Mouse (Mus musculus) intestine, embryonic 15.5 days (tissue): ENCODE data around the gene Dop1b. TPM values are rescaled to one million over a fixed set of nuclear protein-coding genes. Genes with fewer than 3 reads are reported as not detected.

ENCODE experiments used
- ATAC-seq: fragments of 200-750 bp; cut with Nextera tagmentation; 2 replicates; pipeline ENCODE4 v1.8.0; 2017; ENCODE audit warnings: moderate TSS enrichment, moderate library complexity
- H3K27ac ChIP-seq: fragments of 300-500 bp; sonication (generic); 2 replicates; pipeline ENCODE4 v1.5.1; 2015; ENCODE audit warnings: mild to moderate bottlenecking, inconsistent platforms
- H3K27me3 ChIP-seq: fragments of 300-500 bp; sonication (generic); replicated peaks from 2 replicates; pipeline ENCODE4 v1.6.1; 2015; ENCODE audit warnings: inconsistent platforms
- H3K36me3 ChIP-seq: fragments of 300-500 bp; sonication (generic); 2 replicates; pipeline ENCODE4 v1.6.1; 2015; ENCODE audit warnings: inconsistent platforms
- H3K4me1 ChIP-seq: fragments of 300-500 bp; sonication (generic); replicated peaks from 2 replicates; pipeline ENCODE4 v1.6.1; 2015; ENCODE audit warnings: inconsistent platforms
- H3K4me2 ChIP-seq: fragments of 300-500 bp; sonication (generic); replicated peaks from 2 replicates; pipeline ENCODE4 v1.6.1; 2015; ENCODE audit warnings: mild to moderate bottlenecking, inconsistent platforms
- H3K4me3 ChIP-seq: fragments of 300-500 bp; sonication (generic); replicated peaks from 2 replicates; pipeline ENCODE4 v1.5.1; 2015; ENCODE audit warnings: inconsistent platforms
- H3K9ac ChIP-seq: fragments of 300-500 bp; sonication (generic); 2 replicates; pipeline ENCODE4 v1.6.1; 2015; ENCODE audit warnings: inconsistent platforms
- H3K9me3 ChIP-seq: fragments of 300-500 bp; sonication (generic); 2 replicates; pipeline ENCODE4 v1.6.1; 2016; ENCODE audit warnings: inconsistent platforms
- WGBS: fragments of 180-500 bp; shearing (Covaris S2); methylation state at CpG from one replicate; pipeline ENCODE4 v1.1.7; 2015; 5-methylcytosine and 5-hydroxymethylcytosine counted together
- polyA plus RNA-seq: library from polyadenylated mRNA; unstranded; fragments of >200 nt; fragmentation: Nextera tagmentation; extraction: Ambion mirVana; gene quantifications from 2 replicates; pipeline ENCODE4 v1.2.1, GENCODE M21; 2015

Dop1b gene
- polyA plus RNA-seq, 1 experiment from 2014 or later: 14.4 TPM

- Histone ChIP-seq H3K4me2 (no peak overlapping the region), H3K4me1 (peaks cover 8% of the 10 kb centered on the region; the same call in 1 of the 2 replicates), H3K4me3 (no peak overlapping the region), H3K27ac (no peak overlapping the region), H3K36me3 (no peaks in the 10 kb centered on the region), H3K27me3 (no peaks in the 10 kb centered on the region), H3K9me3 (no peaks in the 10 kb centered on the region), H3K9ac (no peak overlapping the region)
- ATAC-seq: no peak
- WGBS: 75% methylated on average over 5 of the region's 5 CpGs
Measured at GRCm38 (mm10) chr16:93721771-93722170, 10.1 kb downstream of the Dop1b start.

- no peaks in the 10 kb centered on the region for H3K36me3 ChIP-seq
- no peak overlapping the region for H3K27ac ChIP-seq
- H3K9ac ChIP-seq: no peak overlapping the region
- H3K9me3 ChIP-seq: no peaks in the 10 kb centered on the region
- peaks cover 4% of the 10 kb centered on the region; the same call in 1 of the 2 replicates for H3K4me1 ChIP-seq
- no peaks in the 10 kb centered on the region for H3K27me3 ChIP-seq
- no peak overlapping the region for H3K4me3 ChIP-seq
- WGBS: 57% methylated on average over 2 of the region's 2 CpGs
- no peak overlapping the region for H3K4me2 ChIP-seq
- ATAC-seq: no peak
Measured at GRCm38 (mm10) chr16:93722476-93722875, 10.8 kb downstream of the Dop1b start.

GRCm38 (mm10) chr16:93725417-93726144, 13.9 kb downstream of the Dop1b start:
- H3K27ac ChIP-seq: peak overlapping the region; percentile 27
- H3K9ac ChIP-seq: no peak overlapping the region
- H3K4me1 ChIP-seq: 0 out of 2 replicates have a peak, but pooled peaks cover 3% of the 10 kb centered on the region
- 58% methylated on average over 8 of the region's 8 CpGs for WGBS
- H3K4me3 ChIP-seq: no peak overlapping the region
- peak; percentile 65 for ATAC-seq
- no peaks in the 10 kb centered on the region for H3K36me3 ChIP-seq
- H3K27me3 ChIP-seq: no peaks in the 10 kb centered on the region
- H3K4me2 ChIP-seq: peak overlapping the region; percentile 7; the same call in 1 of the 2 replicates
- no peaks in the 10 kb centered on the region for H3K9me3 ChIP-seq

GRCm38 (mm10) chr16:93726186-93726585, 14.5 kb downstream of the Dop1b start:
- peak overlapping the region; percentile 7; the same call in 1 of the 2 replicates for H3K4me2 ChIP-seq
- no peak overlapping the region for H3K4me3 ChIP-seq
- H3K27me3 ChIP-seq: no peaks in the 10 kb centered on the region
- no peaks in the 10 kb centered on the region for H3K36me3 ChIP-seq
- no peak overlapping the region for H3K9ac ChIP-seq
- H3K4me1 ChIP-seq: 0 out of 2 replicates have a peak, but pooled peaks cover 3% of the 10 kb centered on the region
- ATAC-seq: peak; percentile 39
- H3K9me3 ChIP-seq: no peaks in the 10 kb centered on the region
- H3K27ac ChIP-seq: peak overlapping the region; percentile 27
- 75% methylated on average over 4 of the region's 4 CpGs for WGBS

DNA sequence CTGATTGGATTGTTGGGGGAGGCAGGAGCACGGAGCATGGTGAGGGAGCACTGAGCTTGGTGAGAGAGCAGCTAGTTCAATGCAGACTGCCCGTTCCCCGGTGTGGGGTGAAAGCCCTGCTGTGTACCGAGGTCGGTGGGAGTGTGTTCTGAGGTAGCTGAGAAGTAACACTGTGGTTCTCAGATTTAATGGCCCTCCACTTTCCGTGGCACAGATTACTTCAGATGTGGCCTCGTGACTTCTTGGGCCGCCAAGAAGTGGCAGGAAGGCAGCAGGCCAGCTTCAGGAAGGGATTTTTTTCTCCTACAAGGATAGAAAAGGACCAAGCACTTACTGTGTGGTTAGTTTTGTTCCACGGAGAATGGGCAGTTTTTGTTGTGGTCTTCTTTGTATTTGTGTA, 17.0 kb downstream of the Dop1b start:
- no peaks in the 10 kb centered on the region for H3K36me3 ChIP-seq
- H3K9ac ChIP-seq: no peak overlapping the region
- no peak for ATAC-seq
- WGBS: 75% methylated on average over 9 of the region's 9 CpGs
- H3K4me2 ChIP-seq: no peak overlapping the region
- H3K4me3 ChIP-seq: no peak overlapping the region
- H3K9me3 ChIP-seq: no peaks in the 10 kb centered on the region
- H3K27me3 ChIP-seq: no peaks in the 10 kb centered on the region
- H3K27ac ChIP-seq: no peak overlapping the region
- peaks cover 8% of the 10 kb centered on the region; the same call in 1 of the 2 replicates for H3K4me1 ChIP-seq

DNA sequence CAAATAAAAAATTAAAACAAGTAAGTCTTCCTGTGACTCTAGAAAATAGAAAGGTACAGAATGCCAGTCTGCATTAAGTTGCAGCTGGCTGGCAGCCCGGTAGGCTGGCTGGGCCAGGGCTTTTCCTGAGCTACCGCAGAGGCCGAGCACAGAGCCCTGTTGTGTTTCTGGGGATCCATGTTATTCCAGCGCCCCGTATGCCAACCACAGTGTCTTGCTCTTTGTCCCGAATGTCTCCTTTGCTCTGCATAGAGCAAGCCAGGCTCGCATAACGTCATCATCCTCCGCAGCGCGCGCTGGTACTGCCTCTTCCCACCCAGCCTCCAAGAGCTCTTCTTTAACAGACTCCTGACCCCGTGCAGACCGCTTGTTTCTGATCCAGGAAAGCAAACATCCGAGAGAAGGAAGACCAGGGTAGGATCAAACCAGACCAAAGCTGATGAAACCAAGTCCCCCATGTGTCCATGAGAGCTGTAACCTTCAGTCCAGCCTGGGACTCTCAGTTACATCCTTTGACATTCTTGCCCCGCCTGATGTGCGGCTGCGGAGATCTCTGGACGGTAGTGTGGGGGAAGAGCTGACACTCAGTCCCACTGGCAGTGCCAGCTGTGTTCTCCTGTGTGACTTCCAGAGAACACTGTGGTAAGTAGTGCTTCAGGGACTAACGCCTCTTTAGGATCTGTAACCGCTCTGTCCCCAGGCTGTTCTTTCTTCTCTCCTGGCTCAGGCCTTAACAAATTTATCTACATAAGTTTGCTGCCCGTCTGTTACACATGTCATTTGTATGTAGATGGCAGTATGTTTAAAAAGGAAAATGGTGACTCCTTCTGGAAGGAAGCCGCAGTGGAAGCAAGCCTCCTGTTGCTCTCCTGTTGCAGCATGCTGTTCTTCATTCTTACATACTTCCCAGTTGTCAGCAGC, 18.4 kb downstream of the Dop1b start:
- H3K4me2 ChIP-seq: no peak overlapping the region
- H3K4me1 ChIP-seq: peaks cover 10% of the 10 kb centered on the region; the same call in 1 of the 2 replicates
- WGBS: 75% methylated on average over 23 of the region's 23 CpGs
- H3K9me3 ChIP-seq: no peaks in the 10 kb centered on the region
- no peak overlapping the region for H3K4me3 ChIP-seq
- H3K27me3 ChIP-seq: no peaks in the 10 kb centered on the region
- no peak overlapping the region for H3K9ac ChIP-seq
- no peak overlapping the region for H3K27ac ChIP-seq
- no peak for ATAC-seq
- H3K36me3 ChIP-seq: no peaks in the 10 kb centered on the region

DNA sequence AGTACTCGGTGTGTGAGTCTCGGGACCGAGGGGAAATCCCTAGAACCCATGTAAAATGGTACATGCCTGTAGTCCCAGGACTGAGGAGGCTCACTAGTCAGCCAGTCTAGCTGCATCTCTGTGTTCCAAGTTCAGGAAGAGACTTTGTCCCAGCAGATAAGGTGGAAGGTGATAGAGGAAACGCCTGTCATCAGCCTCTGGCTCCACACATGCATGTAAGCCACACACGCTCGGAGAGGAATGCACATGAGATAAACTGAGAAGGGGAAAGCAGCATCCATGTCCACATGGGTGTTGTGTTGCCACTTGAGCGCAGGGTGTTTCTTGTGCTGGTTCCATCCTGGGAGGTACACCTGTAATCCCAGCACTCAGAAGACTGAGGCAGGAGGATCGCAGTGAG, 19.6 kb downstream of the Dop1b start:
- no peak overlapping the region for H3K9ac ChIP-seq
- no peaks in the 10 kb centered on the region for H3K36me3 ChIP-seq
- H3K9me3 ChIP-seq: no peaks in the 10 kb centered on the region
- ATAC-seq: peak; percentile 48
- peaks cover 10% of the 10 kb centered on the region; the same call in 1 of the 2 replicates for H3K4me1 ChIP-seq
- H3K27ac ChIP-seq: no peak overlapping the region
- H3K4me3 ChIP-seq: no peak overlapping the region
- 86% methylated on average over 8 of the region's 8 CpGs for WGBS
- H3K4me2 ChIP-seq: no peak overlapping the region
- H3K27me3 ChIP-seq: no peaks in the 10 kb centered on the region

GRCm38 (mm10) chr16:93732875-93733569, 21.3 kb downstream of the Dop1b start:
- peak; percentile 34 for ATAC-seq

GRCm38 (mm10) chr16:93739251-93739650, 27.5 kb downstream of the Dop1b start:
- no peak for ATAC-seq
- no peaks in the 10 kb centered on the region for H3K27me3 ChIP-seq
- no peak overlapping the region for H3K4me3 ChIP-seq
- H3K4me1 ChIP-seq: peaks cover 3% of the 10 kb centered on the region; the same call in 1 of the 2 replicates
- H3K9ac ChIP-seq: no peak overlapping the region
- WGBS: 93% methylated on average over 11 of the region's 11 CpGs
- no peaks in the 10 kb centered on the region for H3K9me3 ChIP-seq
- no peak overlapping the region for H3K4me2 ChIP-seq
- no peak overlapping the region for H3K27ac ChIP-seq
- no peaks in the 10 kb centered on the region; the same call in 1 of the 2 replicates for H3K36me3 ChIP-seq

More at GRCm38 (mm10) chr16:93732875-93733569, 21.3 kb downstream of the Dop1b start:
- Histone ChIP-seq H3K4me3 (no peak overlapping the region), H3K4me1 (peaks cover 10% of the 10 kb centered on the region; the same call in 1 of the 2 replicates), H3K4me2 (no peak overlapping the region), H3K27me3 (no peaks in the 10 kb centered on the region), H3K36me3 (no peaks in the 10 kb centered on the region), H3K9me3 (no peaks in the 10 kb centered on the region), H3K27ac (0 out of 2 replicates have a peak overlapping the region, but pooled peaks have one; percentile 22), H3K9ac (no peak overlapping the region)
- 66% methylated on average over 18 of the region's 18 CpGs for WGBS

GRCm38 (mm10) chr16:93742903-93743302, 31.2 kb downstream of the Dop1b start:
- Histone ChIP-seq H3K4me2 (no peak overlapping the region), H3K36me3 (no peaks in the 10 kb centered on the region; the same call in 1 of the 2 replicates), H3K4me1 (peaks cover 5% of the 10 kb centered on the region; the same call in 1 of the 2 replicates), H3K4me3 (no peak overlapping the region), H3K27ac (no peak overlapping the region), H3K27me3 (no peaks in the 10 kb centered on the region), H3K9me3 (no peaks in the 10 kb centered on the region), H3K9ac (no peak overlapping the region)
- ATAC-seq: no peak
- WGBS: 46% methylated on average over 1 of the region's 1 CpGs

- ATAC-seq: peak; percentile 58
Measured at GRCm38 (mm10) chr16:93744049-93744490, 32.4 kb downstream of the Dop1b start.

More at GRCm38 (mm10) chr16:93744049-93744490, 32.4 kb downstream of the Dop1b start:
- H3K9me3 ChIP-seq: no peaks in the 10 kb centered on the region
- no peak overlapping the region for H3K4me2 ChIP-seq
- no peaks in the 10 kb centered on the region; the same call in 1 of the 2 replicates for H3K36me3 ChIP-seq
- no peak overlapping the region for H3K9ac ChIP-seq
- no peak overlapping the region for H3K4me3 ChIP-seq
- no peaks in the 10 kb centered on the region for H3K27me3 ChIP-seq
- peak overlapping the region; percentile 34 for H3K27ac ChIP-seq
- peaks cover 5% of the 10 kb centered on the region; the same call in 1 of the 2 replicates for H3K4me1 ChIP-seq
- 66% methylated on average over 5 of the region's 5 CpGs for WGBS
